Mouse (Mus musculus) brain, embryonic 14.5 days (tissue): Measurements from ENCODE around the gene Crtac1.

Source experiments
- CTCF ChIP-seq: fragments of 200-500 bp; IDR thresholded peaks from 2 replicates; pipeline ENCODE4 v1.5.1; 2012; ENCODE audit warnings: inconsistent platforms, mild to moderate bottlenecking, moderate library complexity, borderline replicate concordance; ENCODE audit not compliant: insufficient read depth, insufficient read length; ENCODE audit errors: extremely low read depth
- POLR2A ChIP-seq: fragments of 200-500 bp; IDR thresholded peaks from 2 replicates; pipeline ENCODE4 v1.6.1; 2012; ENCODE audit warnings: mild to moderate bottlenecking, inconsistent platforms, borderline replicate concordance; ENCODE audit not compliant: poor library complexity, insufficient read depth, insufficient read length, severe bottlenecking; ENCODE audit errors: extremely low read depth

DNA sequence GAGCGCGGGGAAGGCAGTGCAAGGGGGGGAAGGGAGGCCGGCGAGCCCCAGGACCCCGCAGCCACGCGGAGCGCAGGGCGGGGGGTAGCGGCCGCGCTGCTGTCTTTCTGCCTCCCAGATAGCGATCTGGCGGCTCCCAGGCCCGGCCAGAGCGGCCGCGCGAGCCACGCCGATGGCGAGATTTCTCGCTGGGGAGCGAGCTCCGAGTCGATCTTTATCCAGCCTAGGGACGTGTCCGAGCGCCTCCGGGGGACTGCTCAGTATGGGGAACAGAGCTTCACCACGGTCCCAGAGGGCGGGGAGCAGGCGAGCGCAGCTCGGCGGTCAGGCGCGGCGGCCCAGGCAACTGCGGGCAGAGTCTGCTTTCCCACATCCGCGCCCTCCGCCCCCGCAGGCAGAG, 608 bp upstream of the Crtac1 start:
- no peak for TF ChIP-seq CTCF
- TF ChIP-seq POLR2A, result no peak
